Mouse (Mus musculus): ENCODE measurements around the gene Rbms3. TPM values are rescaled to one million over a fixed set of nuclear protein-coding genes. Genes with fewer than 3 reads are reported as not detected.
A peak's percentile ranks its signal among the peaks of the same experiment; 100 is the strongest.

The Rbms3 gene
- total RNA-seq, 2 experiments from 2014 or later, result 17.6 to 19.2 TPM

DNA sequence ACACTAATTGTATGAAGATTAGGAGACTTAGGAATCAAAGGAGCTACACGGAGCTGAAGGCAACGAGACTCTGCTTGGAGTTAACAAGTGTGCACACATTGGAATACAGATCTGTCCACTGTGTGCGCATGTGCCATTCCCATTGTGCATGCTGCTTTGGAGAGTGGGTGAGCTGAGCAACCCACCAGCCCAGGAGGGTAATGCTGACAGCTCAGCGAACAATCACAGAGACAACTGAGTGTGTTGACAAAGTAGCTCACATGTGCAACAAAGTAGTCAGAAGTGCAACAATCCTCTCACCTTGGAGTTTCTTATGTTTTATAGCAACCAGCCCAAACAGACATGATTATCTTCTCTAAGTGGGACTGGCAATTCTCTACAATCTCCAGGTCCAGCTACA, 955.5 kb downstream of the Rbms3 start:
- no peak for DNase-seq (ENCODE audit: low spot score in 2 of 2)

GRCm38 (mm10) chr9:116661026-116661425, 968.7 kb downstream of the Rbms3 start:
- no peak for DNase-seq (ENCODE audit: low spot score in 2 of 2)

GRCm38 (mm10) chr9:116659936-116660335, 969.8 kb downstream of the Rbms3 start:
- DNase-seq (ENCODE audit: low spot score in 2 of 2), result peak in 1 of 2 experiments; percentile 20

DNA sequence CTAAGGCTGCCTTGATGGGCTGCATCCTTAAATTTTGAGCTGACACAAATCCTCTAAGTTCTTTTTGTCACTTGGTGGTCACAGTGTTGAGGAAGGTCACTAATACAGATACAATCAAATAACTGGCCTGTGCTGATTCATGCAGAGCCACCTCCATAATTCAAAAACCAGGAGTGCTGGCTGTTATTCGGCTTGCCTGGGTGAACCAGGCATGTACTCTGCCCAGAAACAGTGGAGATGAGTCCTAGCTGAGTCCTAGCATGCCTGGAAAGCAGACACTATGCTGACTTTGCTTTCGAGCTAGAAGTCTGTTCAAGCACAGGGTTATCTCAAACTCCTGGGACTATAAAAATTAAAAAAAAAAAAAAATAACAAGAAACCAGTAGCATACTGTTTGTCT, 972.6 kb downstream of the Rbms3 start:
- DNase-seq (ENCODE audit: low spot score in 2 of 2), result no peak

GRCm38 (mm10) chr9:116651414-116651813, 978.3 kb downstream of the Rbms3 start:
- DNase-seq (ENCODE audit: low spot score in 2 of 2), result no peak

DNA sequence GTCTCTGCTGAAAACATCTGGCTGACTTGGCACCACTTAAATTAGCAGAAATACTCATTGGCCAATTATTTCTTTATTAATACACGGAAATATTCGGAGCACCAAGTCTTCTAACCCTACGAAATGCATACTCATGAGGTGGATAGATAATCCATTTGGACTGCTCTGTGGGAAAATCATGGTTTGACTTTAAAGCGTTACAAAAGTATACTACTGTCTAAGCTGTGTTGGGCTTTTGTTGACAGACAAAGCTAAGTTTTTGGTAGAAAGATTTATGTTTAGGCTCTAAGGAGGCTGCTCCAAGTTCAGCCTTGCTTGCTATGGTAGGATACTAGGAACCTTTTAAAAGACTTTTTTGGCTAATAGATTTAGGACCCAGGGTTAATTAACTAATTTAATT, 979.8 kb downstream of the Rbms3 start:
- no peak for DNase-seq (ENCODE audit: low spot score in 2 of 2)

DNA sequence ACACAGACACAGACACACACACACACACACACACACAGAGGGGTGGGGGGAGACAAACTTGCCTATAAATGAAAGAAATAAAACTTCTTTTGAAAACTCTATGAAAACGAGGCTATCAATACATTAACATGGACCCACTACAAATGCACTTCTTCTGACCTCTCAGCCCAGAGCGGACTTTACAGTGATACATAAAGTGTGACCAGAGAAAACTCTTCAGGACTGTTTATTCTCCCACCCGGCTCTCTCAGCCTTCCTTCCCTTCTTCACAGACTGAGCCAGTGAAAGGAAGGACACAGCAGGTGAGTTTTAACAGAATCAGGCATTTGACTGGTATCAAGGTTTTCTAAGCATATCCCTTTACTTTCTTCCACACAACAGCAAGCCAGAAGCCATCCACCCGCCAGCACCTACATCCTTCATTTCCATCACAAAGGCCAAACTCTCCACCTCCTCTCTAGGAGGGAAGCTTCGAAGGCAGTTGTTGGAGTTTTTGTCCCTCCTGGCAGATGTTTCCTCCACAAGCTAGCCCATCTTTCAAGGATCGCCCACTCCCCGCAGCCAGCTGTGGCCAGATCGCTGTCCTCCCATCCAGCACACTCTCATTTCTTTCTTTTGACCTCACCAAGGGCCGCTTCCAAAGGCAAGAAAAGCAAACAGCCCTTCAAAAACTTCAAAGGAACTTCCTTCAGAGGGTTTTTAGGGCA, 980.5 kb downstream of the Rbms3 start:
- DNase-seq (ENCODE audit: low spot score in 2 of 2), result no peak

- no peak for DNase-seq (ENCODE audit: low spot score in 2 of 2)
Observed at GRCm38 (mm10) chr9:116644616-116645015, 985.1 kb downstream of the Rbms3 start.

GRCm38 (mm10) chr9:116640302-116640679, 989.4 kb downstream of the Rbms3 start:
- DNase-seq (ENCODE audit: low spot score in 2 of 2), result no peak

GRCm38 (mm10) chr9:116639597-116640301, 990.0 kb downstream of the Rbms3 start:
- DNase-seq (ENCODE audit: low spot score in 2 of 2), result no peak

DNA sequence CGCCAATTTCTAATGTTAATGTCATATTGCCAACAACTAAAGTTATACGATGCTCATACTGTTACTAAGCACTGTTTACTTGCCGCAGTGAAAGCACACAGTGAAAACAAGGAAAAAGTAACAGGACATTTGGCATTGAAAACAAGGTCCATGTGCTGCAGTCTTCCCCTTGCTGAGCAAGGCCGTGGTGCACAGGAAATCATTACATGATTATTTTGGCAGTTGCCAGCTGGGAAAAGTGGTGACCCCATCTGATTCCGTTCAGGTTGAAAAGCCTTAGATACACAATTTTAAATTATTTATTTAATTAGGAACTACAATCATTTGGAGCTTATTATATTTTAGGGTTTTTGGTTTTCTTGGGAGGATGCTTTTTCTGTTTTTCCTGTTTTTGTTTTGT, 995.9 kb downstream of the Rbms3 start:
- DNase-seq (ENCODE audit: low spot score in 2 of 2), result no peak

DNA sequence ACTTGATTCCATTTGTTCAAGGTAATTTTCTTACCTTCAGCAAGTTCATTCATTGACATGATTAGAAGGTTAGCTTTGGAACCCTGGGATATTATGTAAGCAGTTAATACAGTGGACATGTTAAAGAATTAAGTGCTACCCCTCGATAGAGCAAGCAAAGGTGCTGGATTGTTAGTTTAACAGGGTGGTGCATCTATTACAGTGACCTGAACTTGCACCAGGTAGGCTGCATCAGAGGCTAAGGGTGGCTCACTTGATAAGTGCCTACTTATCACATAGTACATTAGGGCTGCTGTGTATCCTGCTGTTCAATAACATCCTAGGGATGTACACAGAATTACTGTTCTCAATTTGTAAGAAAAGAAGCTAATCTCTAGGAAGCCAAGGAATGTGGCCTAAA, 996.6 kb downstream of the Rbms3 start:
- DNase-seq (ENCODE audit: low spot score in 2 of 2), result no peak

DNA sequence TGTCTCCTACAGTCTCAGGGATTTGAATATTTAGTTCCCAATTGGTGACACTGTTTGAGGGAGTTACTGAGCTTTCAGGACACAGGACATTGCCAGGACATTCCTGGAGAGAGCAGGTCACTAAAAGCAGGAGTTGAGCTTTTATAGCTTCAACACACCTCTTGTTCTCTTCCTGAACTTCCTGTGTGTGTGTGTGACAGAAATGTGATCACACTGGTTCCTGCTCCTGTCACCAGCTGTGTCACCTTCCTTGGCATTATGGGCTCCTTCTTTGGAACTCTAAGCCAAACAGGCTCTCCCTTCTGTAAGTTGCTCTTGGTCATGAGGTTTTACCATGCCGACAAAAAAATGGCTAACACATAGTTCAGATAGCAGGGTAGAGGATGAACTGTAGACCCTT, 997.9 kb downstream of the Rbms3 start:
- no peak for DNase-seq (ENCODE audit: low spot score in 2 of 2)

- DNase-seq (ENCODE audit: low spot score in 2 of 2), result no peak
Observed at GRCm38 (mm10) chr9:116630805-116631204, 998.9 kb downstream of the Rbms3 start.

DNA sequence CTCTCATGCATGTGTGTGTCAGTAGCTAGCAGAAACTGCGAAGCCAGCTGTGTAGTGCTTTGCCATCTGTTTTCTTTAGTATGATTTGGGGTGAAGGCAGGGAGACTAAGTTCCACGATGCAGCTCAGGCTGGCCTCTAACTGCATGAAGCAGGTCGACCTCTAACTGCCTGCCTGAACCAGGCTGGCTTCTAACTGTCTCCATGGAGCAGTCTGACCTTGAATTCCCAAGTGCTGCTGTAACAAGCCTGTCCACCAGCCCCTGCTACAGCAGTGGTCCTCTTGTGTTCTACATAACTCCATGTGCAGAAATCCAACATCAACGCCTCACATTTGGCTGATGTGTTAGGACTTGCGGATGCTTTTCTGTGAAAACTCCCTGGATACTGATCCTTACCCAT, 1009.3 kb downstream of the Rbms3 start:
- DNase-seq (ENCODE audit: low spot score in 2 of 2), result no peak

- no peak for DNase-seq (ENCODE audit: low spot score in 2 of 2)
Observed at GRCm38 (mm10) chr9:116618886-116619285, 1010.8 kb downstream of the Rbms3 start.

DNA sequence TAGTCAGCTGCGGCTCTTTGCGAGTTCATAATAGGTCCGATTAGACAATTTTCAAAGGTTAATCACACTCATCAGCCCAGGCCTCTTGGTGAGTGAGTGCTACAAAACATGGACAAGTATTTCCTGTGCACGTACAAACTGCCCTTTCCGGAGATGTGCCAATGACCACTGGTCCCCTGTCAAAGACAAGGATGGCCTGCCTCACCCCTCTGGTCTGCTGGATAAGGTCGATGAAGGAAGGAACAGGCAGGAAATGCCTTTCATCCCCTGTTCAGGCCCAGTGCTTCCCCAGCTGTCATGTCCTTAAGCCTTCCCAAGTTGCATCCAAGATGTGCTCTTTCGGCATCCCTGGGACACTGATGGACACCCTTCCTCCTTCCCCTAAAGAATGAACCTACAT, 1016.4 kb downstream of the Rbms3 start:
- no peak for DNase-seq (ENCODE audit: low spot score in 2 of 2)

DNA sequence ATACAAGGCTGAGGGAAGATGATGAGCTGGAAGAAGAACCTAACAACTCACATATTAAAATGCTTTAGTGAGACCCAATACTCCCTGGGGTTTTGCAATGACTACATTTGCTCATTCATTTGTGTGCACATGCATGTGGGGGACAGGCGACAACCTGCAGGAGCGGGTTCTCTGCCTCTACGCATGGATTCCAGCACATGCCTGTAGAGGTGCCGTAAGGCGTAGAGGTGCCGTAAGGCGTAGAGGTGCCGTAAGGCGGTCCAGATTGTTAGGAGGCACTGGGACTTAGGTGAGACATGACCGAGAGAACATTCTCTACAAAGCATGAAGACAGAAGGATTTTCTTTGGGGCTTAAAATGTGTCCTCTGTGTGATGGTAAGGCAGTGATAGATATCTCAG, 1033.7 kb downstream of the Rbms3 start:
- no peak for DNase-seq (ENCODE audit: low spot score in 2 of 2)

- no peak for DNase-seq (ENCODE audit: low spot score in 2 of 2)
Observed at GRCm38 (mm10) chr9:116592486-116592885, 1037.2 kb downstream of the Rbms3 start.

DNA sequence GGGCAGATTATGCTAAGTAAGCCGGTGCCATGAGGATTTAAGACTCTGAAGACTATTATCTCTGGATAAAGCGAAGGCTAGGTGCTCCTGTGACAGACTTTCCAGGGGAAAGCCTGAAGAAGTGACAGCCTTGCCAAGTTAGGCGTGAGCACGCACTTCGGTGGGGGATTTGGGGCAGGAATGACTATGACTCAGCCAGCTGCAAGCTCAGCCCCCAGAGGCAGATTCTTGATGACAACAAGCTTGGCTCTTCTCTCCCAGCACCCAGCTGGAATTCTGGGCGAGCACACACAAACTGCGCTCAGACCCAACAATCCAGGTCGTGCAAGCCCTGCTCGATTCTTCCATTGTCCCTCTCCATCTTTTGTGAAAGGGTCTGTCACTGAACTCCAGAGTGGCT, 1038.6 kb downstream of the Rbms3 start:
- no peak for DNase-seq (ENCODE audit: low spot score in 2 of 2)

- DNase-seq (ENCODE audit: low spot score in 2 of 2), result no peak
Observed at GRCm38 (mm10) chr9:116569680-116570079, 1060.0 kb downstream of the Rbms3 start.

GRCm38 (mm10) chr9:116566711-116567110, 1063.0 kb downstream of the Rbms3 start:
- DNase-seq (ENCODE audit: low spot score in 2 of 2), result no peak

- no peak for DNase-seq (ENCODE audit: low spot score in 2 of 2)
Observed at GRCm38 (mm10) chr9:116557781-116558180, 1071.9 kb downstream of the Rbms3 start.

Data from layer of hippocampus, postnatal 14 days (tissue).